Mouse (Mus musculus) kidney, adult 8-10 months (tissue): ENCODE data around the gene Neurod1.

Source experiments
- DNase-seq, 2 experiments: peaks; one replicate each; pipeline ENCODE4 v3.0.0; 2022

The Neurod1 gene

GRCm38 (mm10) chr2:79456575-79457349, at the start of gene Neurod1, which contains the start of gene Cerkl:
Neurod1 (minus strand) TSS chr2:79456751.
Cerkl (minus strand) TSS chr2:79456785.
- DNase-seq, result no peak

- peak; percentile 48 to 74 for DNase-seq
Observed at GRCm38 (mm10) chr2:79498990-79499755, 42.6 kb upstream of the Neurod1 start.

GRCm38 (mm10) chr2:79485127-79485526, 28.6 kb upstream of the Neurod1 start:
- DNase-seq, result no peak

GRCm38 (mm10) chr2:79482511-79482910, 26.0 kb upstream of the Neurod1 start:
- DNase-seq, result no peak

- no peak for DNase-seq
Observed at GRCm38 (mm10) chr2:79462411-79462810, 5.9 kb upstream of the Neurod1 start.

- no peak for DNase-seq
Observed at GRCm38 (mm10) chr2:79461861-79462260, 5.3 kb upstream of the Neurod1 start.

- no peak for DNase-seq
Observed at GRCm38 (mm10) chr2:79460586-79460985, 4.0 kb upstream of the Neurod1 start.

GRCm38 (mm10) chr2:79460107-79460506, 3.6 kb upstream of the Neurod1 start:
- no peak for DNase-seq

GRCm38 (mm10) chr2:79459061-79460045, 2.8 kb upstream of the Neurod1 start:
- no peak for DNase-seq

GRCm38 (mm10) chr2:79457932-79458331, 1.4 kb upstream of the Neurod1 start:
- DNase-seq, result no peak

- DNase-seq, result no peak
Observed at GRCm38 (mm10) chr2:79457434-79457833, 883 bp upstream of the Neurod1 start.

- no peak for DNase-seq
Observed at GRCm38 (mm10) chr2:79455646-79456045, 905 bp downstream of the Neurod1 start.

GRCm38 (mm10) chr2:79454786-79455446, 1.6 kb downstream of the Neurod1 start:
- no peak for DNase-seq

- DNase-seq, result peak; percentile 27 to 59
Observed at GRCm38 (mm10) chr2:79453901-79454781, 2.4 kb downstream of the Neurod1 start.

GRCm38 (mm10) chr2:79451438-79451837, 5.1 kb downstream of the Neurod1 start:
- DNase-seq, result no peak

- no peak for DNase-seq
Observed at GRCm38 (mm10) chr2:79450684-79451394, 5.7 kb downstream of the Neurod1 start.

- no peak for DNase-seq
Observed at GRCm38 (mm10) chr2:79449371-79449770, 7.2 kb downstream of the Neurod1 start.

- no peak for DNase-seq
Observed at GRCm38 (mm10) chr2:79447198-79447597, 9.4 kb downstream of the Neurod1 start.

- no peak for DNase-seq
Observed at GRCm38 (mm10) chr2:79443861-79444620, 12.5 kb downstream of the Neurod1 start.

- DNase-seq, result no peak
Observed at GRCm38 (mm10) chr2:79443401-79443800, 13.2 kb downstream of the Neurod1 start.
